Mouse (Mus musculus) testis, adult 2 months (tissue): ENCODE results near the gene Gtf2e1. TPM values are rescaled to one million over a fixed set of nuclear protein-coding genes. Genes with fewer than 3 reads are reported as not detected.

Source experiments
- H3K27ac ChIP-seq: fragments of 200-500 bp; 2 replicates; pipeline ENCODE4 v1.5.1; 2012; ENCODE audit warnings: low read depth, low read length; ENCODE audit not compliant: control insufficient read depth, insufficient read depth
- H3K27me3 ChIP-seq: fragments of 200-500 bp; 2 replicates; pipeline ENCODE4 v1.6.1; 2012; ENCODE audit warnings: mild to moderate bottlenecking, low read length, moderate library complexity; ENCODE audit not compliant: control insufficient read depth, insufficient read depth
- H3K36me3 ChIP-seq: fragments of 200-500 bp; 2 replicates; pipeline ENCODE4 v1.6.1; 2012; ENCODE audit warnings: mild to moderate bottlenecking, low read length; ENCODE audit not compliant: control insufficient read depth, insufficient read depth
- H3K4me1 ChIP-seq: fragments of 200-500 bp; 2 replicates; pipeline ENCODE4 v1.6.1; 2012; ENCODE audit warnings: low read length; ENCODE audit not compliant: control insufficient read depth, insufficient read depth
- H3K4me3 ChIP-seq: fragments of 200-500 bp; 2 replicates; pipeline ENCODE4 v1.5.1; 2012; ENCODE audit warnings: low read depth, mild to moderate bottlenecking, low read length, moderate library complexity, mixed read lengths; ENCODE audit not compliant: control insufficient read depth
- CTCF ChIP-seq: fragments of 200-500 bp; IDR thresholded peaks from 2 replicates; pipeline ENCODE4 v1.5.1; 2012; ENCODE audit warnings: low read depth, mild to moderate bottlenecking, inconsistent platforms, low read length, moderate library complexity; ENCODE audit not compliant: control insufficient read depth, insufficient read depth, insufficient replicate concordance
- POLR2A ChIP-seq: fragments of 200-500 bp; IDR thresholded peaks from 2 replicates; pipeline ENCODE4 v1.6.1; 2012; ENCODE audit warnings: low read depth, mild to moderate bottlenecking, inconsistent platforms, low read length, moderate library complexity; ENCODE audit not compliant: control insufficient read depth
- polyA plus RNA-seq: library from polyadenylated mRNA; depleted of rRNA; stranded (reverse); fragments of >200 nt; gene quantifications from 2 replicates; pipeline ENCODE4 v1.2.3, GENCODE M21; 2012; rRNA removed

The Gtf2e1 gene
- polyA plus RNA-seq: 10.1 and 10.7 TPM in 2 replicates

DNA sequence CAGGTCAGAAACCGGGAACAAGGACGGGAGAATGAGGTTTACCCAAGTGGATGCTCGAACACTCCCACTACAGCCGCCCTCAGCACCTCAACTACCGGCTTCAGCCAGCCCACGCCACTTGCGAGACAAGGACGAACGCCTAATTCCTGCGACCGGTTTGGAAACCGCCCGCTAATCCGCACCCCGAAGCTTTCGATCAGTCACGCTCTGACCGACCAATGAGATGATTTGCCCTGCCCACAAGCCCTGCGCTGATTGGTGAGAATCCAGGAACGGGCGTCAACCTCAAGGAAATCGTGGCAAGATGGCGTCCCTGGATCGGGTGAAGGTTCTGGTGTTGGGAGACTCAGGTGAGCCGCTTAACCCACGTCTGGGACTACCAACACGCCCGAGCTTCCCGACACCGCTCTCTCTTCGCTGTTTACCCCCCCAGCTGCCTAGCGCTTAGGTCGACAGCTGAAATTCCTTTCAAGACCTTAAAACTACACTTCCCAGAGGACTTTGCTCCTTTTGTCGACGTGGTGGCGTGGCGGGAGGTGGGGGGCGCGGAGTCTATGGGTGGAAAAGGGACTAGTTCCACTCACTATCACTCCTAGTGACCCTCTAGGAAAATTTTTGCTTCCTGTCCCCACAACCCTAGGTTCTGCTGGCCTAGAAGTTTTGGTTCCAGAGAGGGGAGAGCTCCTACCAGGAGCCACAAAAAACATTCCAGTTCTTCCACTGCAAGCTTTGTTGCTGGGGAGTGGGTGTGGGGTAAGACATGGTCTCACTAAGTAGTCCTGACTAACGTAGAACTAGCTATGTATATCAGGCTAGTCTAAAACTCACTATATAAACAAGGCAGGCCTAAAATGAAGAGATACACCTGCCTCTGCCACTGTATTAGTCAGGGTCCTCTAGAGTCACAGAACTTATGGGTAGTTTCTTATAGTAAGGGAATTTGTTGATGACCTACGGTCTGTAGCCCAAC, at the start of gene Gtf2e1, which contains the start of gene Rabl3:
Gene Gtf2e1, minus strand, starts transcription at position 179 of the 970 bp plus-strand sequence.
Gene Rabl3, plus strand, starts transcription at position 275 of the 970 bp plus-strand sequence.
- Histone ChIP-seq H3K4me1 (no peaks in the 10 kb centered on the region; the same call in none of the 2 replicates), H3K27me3 (no peaks in the 10 kb centered on the region), H3K4me3 (peak within 1 kb of the TSS; percentile 92), H3K36me3 (peaks cover 3% of the 10 kb centered on the region; the same call in 1 of the 2 replicates), H3K27ac (peak within 1 kb of the TSS; percentile 96)
- no peak for TF ChIP-seq CTCF
- peak; percentile 90 for TF ChIP-seq POLR2A

DNA sequence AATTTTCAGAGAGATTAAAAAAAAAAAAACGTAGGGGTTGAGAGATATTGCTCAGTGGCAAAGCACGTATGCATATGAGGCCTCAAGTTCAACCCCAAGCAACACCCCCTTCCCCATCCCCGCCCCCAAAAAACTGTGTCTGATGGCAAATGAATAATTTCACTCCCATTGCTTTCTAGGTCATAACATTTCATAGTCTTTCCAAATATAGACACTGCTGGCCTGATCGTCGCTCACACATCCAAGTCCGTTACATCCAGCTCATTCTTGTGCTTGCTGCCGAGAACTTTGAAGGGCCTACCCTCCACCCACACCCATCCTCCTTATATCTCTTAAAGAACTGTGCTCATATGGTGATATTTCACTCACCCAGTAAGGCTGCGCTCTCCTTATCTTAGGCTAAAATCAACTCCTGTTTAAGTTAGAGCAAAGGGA, 45.6 kb upstream of the Gtf2e1 start:
- Histone ChIP-seq H3K27me3 (no peaks in the 10 kb centered on the region), H3K36me3 (no peaks in the 10 kb centered on the region), H3K4me1 (peaks cover 9% of the 10 kb centered on the region), H3K4me3 (no peak overlapping the region), H3K27ac (peak overlapping the region; percentile 17)
- TF ChIP-seq CTCF (no peak), POLR2A (no peak)

DNA sequence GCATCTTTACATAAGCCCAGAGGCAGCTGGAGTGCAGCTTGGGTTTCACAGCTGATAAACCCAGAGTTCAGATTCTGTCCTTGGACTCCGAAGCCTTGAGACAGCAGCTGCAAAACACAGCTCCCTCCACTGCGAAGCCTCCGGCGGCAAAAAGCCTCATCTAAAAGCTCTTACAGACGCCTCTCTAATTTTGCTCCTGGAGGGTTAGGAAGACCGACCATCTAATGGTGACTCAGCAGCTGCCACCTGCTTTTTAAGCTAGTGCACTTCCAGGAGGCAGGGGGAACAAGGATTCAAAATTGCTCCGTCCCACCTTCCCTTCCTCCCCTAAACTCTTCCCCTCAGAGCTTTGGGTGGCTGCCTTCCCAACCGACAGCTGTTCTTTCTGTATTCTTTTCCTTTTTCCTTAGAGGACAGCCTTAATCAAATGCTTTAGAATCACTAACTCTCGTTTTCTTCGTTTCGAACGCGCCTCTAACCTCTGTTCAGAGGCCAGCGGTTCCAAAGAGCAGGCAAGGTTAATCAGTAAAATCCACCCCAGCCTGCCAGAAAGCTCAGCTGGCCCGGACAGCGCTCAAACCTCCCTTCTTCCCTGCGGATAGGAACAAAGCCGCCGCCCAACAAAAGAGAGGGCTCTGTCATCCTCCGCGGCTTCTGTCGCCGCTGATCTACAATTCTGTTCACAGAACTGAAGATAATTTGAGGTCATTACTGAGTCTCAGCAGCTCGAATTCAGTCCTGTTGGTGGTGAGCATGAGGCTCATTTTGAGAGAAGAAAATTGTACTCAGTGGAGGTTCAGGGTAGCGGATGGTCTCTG, 44.8 kb upstream of the Gtf2e1 start:
- TF ChIP-seq CTCF: no peak
- TF ChIP-seq POLR2A: no peak
- no peaks in the 10 kb centered on the region for H3K27me3 ChIP-seq
- peaks cover 9% of the 10 kb centered on the region for H3K4me1 ChIP-seq
- H3K4me3 ChIP-seq: peak overlapping the region; percentile 8
- no peaks in the 10 kb centered on the region for H3K36me3 ChIP-seq
- H3K27ac ChIP-seq: peak overlapping the region; percentile 76

DNA sequence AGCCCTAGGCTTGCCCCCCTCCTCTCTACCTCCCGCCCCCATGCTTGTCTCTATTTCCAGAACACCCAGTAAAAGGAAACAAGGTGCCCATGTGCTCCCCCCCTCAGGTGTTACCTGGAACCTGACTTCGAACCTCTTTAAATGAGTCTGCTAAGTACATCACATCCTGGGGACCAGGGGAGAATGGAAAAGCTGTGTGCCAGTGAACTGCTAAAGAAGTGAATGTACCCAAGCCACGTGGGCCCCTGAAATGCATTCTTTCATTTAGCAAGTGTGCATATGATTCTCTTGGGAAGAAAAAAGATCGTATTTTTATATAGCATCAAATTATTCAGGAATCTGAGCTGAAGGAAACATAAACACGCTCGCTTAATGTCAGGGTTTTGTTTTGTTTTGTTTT, 44.2 kb upstream of the Gtf2e1 start:
- no peak overlapping the region for H3K4me3 ChIP-seq
- peak overlapping the region; percentile 60; the same call in 1 of the 2 replicates for H3K27ac ChIP-seq
- H3K27me3 ChIP-seq: no peaks in the 10 kb centered on the region
- TF ChIP-seq POLR2A: no peak
- no peak for TF ChIP-seq CTCF
- H3K36me3 ChIP-seq: no peaks in the 10 kb centered on the region
- H3K4me1 ChIP-seq: peaks cover 9% of the 10 kb centered on the region

DNA sequence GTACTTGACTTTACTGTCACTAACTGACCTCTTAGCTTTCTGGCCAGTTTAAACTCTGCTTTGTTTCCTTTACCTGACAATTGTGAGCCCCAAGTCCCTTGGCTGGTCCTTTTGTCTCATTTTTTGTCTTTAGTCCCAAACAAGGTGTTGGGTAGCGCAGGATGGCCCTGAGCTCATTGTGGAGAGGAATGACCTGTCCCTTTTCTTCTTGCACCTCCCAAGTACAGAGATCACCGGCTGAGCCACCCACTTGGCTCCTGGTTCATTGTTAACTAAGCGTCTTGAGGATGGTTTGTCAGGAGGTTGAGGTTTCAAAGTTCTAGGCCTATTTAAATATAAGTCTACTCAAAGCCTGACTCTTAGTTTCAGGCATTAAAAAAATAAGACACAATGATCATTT, 43.7 kb upstream of the Gtf2e1 start:
- no peaks in the 10 kb centered on the region for H3K27me3 ChIP-seq
- no peak overlapping the region for H3K4me3 ChIP-seq
- H3K4me1 ChIP-seq: peaks cover 9% of the 10 kb centered on the region
- H3K36me3 ChIP-seq: no peaks in the 10 kb centered on the region
- no peak overlapping the region for H3K27ac ChIP-seq
- no peak for TF ChIP-seq CTCF
- no peak for TF ChIP-seq POLR2A

DNA sequence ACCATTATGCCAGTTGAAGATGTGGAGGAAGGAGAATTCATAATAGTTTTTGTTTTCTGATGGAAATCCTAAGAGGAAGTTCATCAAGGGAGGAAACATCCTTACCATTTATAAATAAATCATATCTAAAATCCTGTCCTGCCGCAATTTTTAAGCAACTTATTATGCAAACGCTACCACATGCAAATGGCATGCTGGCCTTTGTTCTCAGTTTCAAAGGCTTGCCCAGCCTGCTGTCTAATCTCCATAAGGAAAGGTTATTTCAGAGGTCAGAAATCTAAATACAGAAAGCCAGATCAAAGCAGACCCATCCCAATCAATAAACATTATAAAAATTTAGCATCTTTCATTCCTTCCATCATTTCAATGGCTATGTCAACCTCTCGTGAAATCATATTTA, 42.3 kb upstream of the Gtf2e1 start:
- TF ChIP-seq CTCF (no peak), POLR2A (no peak)
- H3K4me3 ChIP-seq: no peak overlapping the region
- no peaks in the 10 kb centered on the region for H3K36me3 ChIP-seq
- peaks cover 9% of the 10 kb centered on the region for H3K4me1 ChIP-seq
- H3K27me3 ChIP-seq: no peaks in the 10 kb centered on the region
- H3K27ac ChIP-seq: no peak overlapping the region

DNA sequence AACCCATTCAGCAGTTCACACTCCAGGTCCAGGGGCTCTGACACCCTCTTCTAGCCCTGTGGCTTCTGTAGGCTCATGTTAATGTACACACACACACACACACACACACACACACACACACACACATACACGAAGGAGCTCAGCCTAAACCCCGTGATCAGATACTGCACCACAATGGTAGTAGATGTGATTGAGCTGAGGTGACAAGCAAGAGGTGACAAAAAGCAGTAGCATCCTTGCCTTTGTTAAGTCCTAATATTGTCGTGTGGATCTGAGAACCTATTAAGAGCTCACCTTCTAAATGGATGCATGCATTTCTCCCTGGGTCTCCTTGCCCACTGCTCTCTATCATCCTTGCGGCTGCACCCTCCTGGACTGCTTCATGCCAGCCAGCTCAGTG, 41.1 kb upstream of the Gtf2e1 start:
- H3K4me1 ChIP-seq: peaks cover 9% of the 10 kb centered on the region

More for the DNA sequence above, 41.1 kb upstream of the Gtf2e1 start:
- no peaks in the 10 kb centered on the region for H3K27me3 ChIP-seq
- no peak overlapping the region for H3K27ac ChIP-seq
- no peak overlapping the region for H3K4me3 ChIP-seq
- TF ChIP-seq CTCF: no peak
- H3K36me3 ChIP-seq: no peaks in the 10 kb centered on the region
